Mouse (Mus musculus): ENCODE results near the gene Pln.

GRCm38 (mm10) chr10:53379709-53380106 is 42.2 kb downstream of the Pln start, which contains the start of gene Cep85l:
- no peak for TF ChIP-seq CTCF (IDR thresholded peaks at IDR 0.05; ENCODE audit: extremely low read depth, insufficient read length, insufficient replicate concordance, low read depth, low read length)
- peak; percentile 34; the same call in 1 of the 2 replicates for TF ChIP-seq POLR2A (IDR thresholded peaks at IDR 0.05; ENCODE audit: low read depth, low read length)

Data from small intestine, adult 2 months (tissue).